Mouse (Mus musculus): ENCODE results near the gene Ankrd44.

DNA sequence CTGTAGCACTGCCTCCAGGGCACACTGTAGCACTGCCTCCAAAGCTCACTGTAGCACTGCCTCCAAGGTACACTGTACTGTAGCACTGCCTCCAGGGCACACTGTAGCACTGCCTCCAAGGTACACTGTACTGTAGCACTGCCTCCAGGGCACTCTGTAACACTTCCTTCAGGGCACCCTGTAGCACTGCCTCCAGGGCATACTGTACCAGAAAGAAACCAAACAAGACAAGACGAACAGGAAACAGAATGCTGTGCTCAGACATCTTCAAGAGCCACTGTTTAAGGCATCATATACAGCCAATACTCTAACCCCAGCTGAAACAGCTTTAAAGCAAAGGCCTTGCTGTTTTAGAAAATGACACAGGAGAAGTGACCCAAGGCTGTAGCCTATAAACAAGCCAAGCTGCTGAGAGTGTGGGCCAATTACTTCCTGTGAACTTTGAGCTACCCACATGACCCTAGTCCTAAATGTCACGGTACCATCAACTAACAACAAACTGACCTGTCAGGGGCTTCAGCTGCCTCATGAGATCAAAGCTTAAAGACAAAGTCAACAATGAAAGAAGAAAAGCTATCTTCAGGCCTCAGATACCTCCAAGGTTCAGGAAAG lies 43.2 kb downstream of the Ankrd44 start:
- TF ChIP-seq CTCF (IDR thresholded peaks at IDR 0.05; ENCODE audit: control insufficient read depth, insufficient read depth, insufficient read length) (no peak), MAX (IDR thresholded peaks at IDR 0.05) (no peak)
